Mouse (Mus musculus) heart, embryonic 16.5 days (tissue): ENCODE measurements around the gene 2810408A11Rik. TPM values are rescaled to one million over a fixed set of nuclear protein-coding genes. Genes with fewer than 3 reads are reported as not detected.
A peak's percentile ranks its signal among the peaks of the same experiment; 100 is the strongest.
"Not testable (repeated sequence)": the region's sequence is repeated elsewhere in the genome, so short reads cannot be mapped to it uniquely, and the experiment has no call there.

ENCODE experiments used
- ATAC-seq: fragments of 200-750 bp; cut with Nextera tagmentation; replicated peaks from 2 replicates; pipeline ENCODE4 v1.8.0; 2017; ENCODE audit warnings: moderate number of reproducible peaks; ENCODE audit not compliant: insufficient read depth, low FRiP score; ENCODE audit errors: extremely low read depth
- H3K27ac ChIP-seq: fragments of 300-500 bp; sonication (generic); 2 replicates; pipeline ENCODE4 v1.5.1; 2014; ENCODE audit warnings: mild to moderate bottlenecking, low read length, control low read depth, moderate library complexity
- H3K27me3 ChIP-seq: fragments of 300-500 bp; sonication (generic); 2 replicates; pipeline ENCODE4 v1.6.1; 2014; ENCODE audit warnings: low read length, mixed read lengths; ENCODE audit not compliant: control insufficient read depth, insufficient read depth
- H3K36me3 ChIP-seq: fragments of 300-500 bp; sonication (generic); 2 replicates; pipeline ENCODE4 v1.6.1; 2014; ENCODE audit not compliant: control insufficient read depth, insufficient read depth
- H3K4me1 ChIP-seq: fragments of 300-500 bp; sonication (generic); 2 replicates; pipeline ENCODE4 v1.6.1; 2014; ENCODE audit warnings: low read length, mixed read lengths; ENCODE audit not compliant: control insufficient read depth, insufficient read depth
- H3K4me2 ChIP-seq: fragments of 300-500 bp; sonication (generic); 2 replicates; pipeline ENCODE4 v1.6.1; 2014; ENCODE audit warnings: low read depth, mild to moderate bottlenecking, control low read depth, low read length
- H3K4me3 ChIP-seq: fragments of 300-500 bp; sonication (generic); 2 replicates; pipeline ENCODE4 v1.5.1; 2014; ENCODE audit warnings: mild to moderate bottlenecking, control low read depth, low read length
- H3K9ac ChIP-seq: fragments of 300-500 bp; sonication (generic); 2 replicates; pipeline ENCODE4 v1.6.1; 2014; ENCODE audit warnings: low read length, control low read depth
- H3K9me3 ChIP-seq: fragments of 300-500 bp; sonication (generic); replicated peaks from 2 replicates; pipeline ENCODE4 v1.6.1; 2016; ENCODE audit warnings: low read length; ENCODE audit not compliant: control insufficient read depth
- WGBS: fragments of 180-500 bp; shearing (Covaris S2); extraction: QIAGEN DNeasy Blood & Tissue Kit; methylation state at CpG from one replicate; pipeline ENCODE4 v1.1.7; 2014; 5-methylcytosine and 5-hydroxymethylcytosine counted together
- polyA plus RNA-seq: library from polyadenylated mRNA; unstranded; fragments of >200 nt; fragmentation: Nextera tagmentation; extraction: Ambion mirVana; gene quantifications from 2 replicates; pipeline ENCODE4 v1.2.1, GENCODE M21; 2015

Gene 2810408A11Rik
- polyA plus RNA-seq, 1 experiment from 2014 or later = 4.1 TPM

DNA sequence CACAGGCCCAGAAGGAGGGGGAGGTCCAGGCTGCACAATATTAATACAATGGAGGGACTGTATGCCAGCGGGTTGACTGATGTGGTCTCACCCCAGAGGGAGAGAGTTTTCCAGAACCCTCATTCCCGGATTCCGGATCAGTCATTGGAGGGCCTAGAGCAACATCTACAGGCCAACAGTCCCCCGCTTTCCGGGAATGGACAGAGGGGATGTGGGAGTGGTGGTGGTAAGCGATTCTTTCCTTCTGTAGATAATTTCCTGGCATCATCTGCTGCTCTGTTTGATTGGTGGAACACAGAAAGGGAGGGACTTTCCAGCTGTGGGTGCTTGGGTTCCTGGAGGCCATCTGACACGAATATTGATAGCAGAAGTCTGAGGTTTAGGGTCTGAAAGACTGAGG, 24.6 kb downstream of the 2810408A11Rik start:
- ATAC-seq = peak; percentile 38
- no peak overlapping the region for H3K4me2 ChIP-seq
- peak overlapping the region; percentile 74 for H3K27ac ChIP-seq
- no peak overlapping the region for H3K9ac ChIP-seq
- peaks cover 12% of the 10 kb centered on the region for H3K4me1 ChIP-seq
- 37% methylated on average over 7 of the region's 7 CpGs for WGBS
- no peaks in the 10 kb centered on the region for H3K9me3 ChIP-seq
- H3K36me3 ChIP-seq = no peaks in the 10 kb centered on the region
- H3K4me3 ChIP-seq = no peak overlapping the region
- H3K27me3 ChIP-seq = no peaks in the 10 kb centered on the region

DNA sequence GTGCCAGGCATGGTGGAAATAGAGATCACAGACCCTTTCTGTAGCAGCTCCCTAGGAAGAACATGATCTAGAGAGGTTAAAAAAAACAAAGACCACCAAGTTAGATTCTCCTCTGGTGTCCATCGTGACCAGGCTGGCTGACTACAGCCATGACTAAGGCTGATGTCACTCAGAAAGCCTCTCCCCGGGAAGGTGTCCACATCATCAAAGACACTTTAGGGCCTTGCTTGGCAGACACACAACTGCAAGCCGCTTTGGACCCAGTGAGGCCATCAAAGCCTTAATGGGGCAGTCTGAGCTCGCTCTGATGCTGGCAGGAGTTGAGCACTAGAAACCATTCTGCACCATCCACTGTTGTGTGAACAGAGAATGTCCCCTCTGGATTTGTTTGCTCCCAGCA, 28.3 kb downstream of the 2810408A11Rik start:
- H3K27me3 ChIP-seq = no peaks in the 10 kb centered on the region
- H3K4me3 ChIP-seq = no peak overlapping the region
- WGBS = 70% methylated on average over 4 of the region's 4 CpGs
- no peaks in the 10 kb centered on the region for H3K36me3 ChIP-seq
- no peak for ATAC-seq
- H3K9ac ChIP-seq = no peak overlapping the region
- no peak overlapping the region for H3K27ac ChIP-seq
- H3K4me2 ChIP-seq = no peak overlapping the region
- no peaks in the 10 kb centered on the region for H3K9me3 ChIP-seq
- peaks cover 5% of the 10 kb centered on the region; the same call in 1 of the 2 replicates for H3K4me1 ChIP-seq

DNA sequence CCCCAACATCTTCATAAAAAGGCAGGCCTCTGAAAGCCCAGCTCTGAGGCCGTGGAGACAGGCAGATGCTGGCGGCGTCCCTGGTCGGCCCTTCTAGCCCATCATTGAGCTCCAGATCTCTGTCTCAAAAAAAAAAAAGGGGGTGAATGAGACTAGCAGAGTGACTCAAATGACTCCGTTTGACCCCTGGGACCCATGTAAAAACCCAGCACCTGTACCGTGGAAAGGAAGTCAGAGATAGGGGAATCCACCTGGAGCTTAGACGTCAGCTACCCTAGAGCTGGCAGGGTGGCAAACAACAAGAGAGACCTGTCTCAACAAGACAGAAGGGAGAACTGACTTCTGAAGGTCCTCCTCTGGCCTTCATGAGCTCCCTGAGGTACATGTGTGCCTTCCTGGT, 29.0 kb downstream of the 2810408A11Rik start:
- ATAC-seq = no peak
- no peak overlapping the region for H3K9ac ChIP-seq
- H3K9me3 ChIP-seq = no peaks in the 10 kb centered on the region
- no peaks in the 10 kb centered on the region for H3K36me3 ChIP-seq
- 84% methylated on average over 7 of the region's 7 CpGs for WGBS
- H3K27ac ChIP-seq = no peak overlapping the region
- H3K4me3 ChIP-seq = no peak overlapping the region
- H3K27me3 ChIP-seq = no peaks in the 10 kb centered on the region
- H3K4me1 ChIP-seq = no peaks in the 10 kb centered on the region; the same call in 1 of the 2 replicates
- H3K4me2 ChIP-seq = no peak overlapping the region

DNA sequence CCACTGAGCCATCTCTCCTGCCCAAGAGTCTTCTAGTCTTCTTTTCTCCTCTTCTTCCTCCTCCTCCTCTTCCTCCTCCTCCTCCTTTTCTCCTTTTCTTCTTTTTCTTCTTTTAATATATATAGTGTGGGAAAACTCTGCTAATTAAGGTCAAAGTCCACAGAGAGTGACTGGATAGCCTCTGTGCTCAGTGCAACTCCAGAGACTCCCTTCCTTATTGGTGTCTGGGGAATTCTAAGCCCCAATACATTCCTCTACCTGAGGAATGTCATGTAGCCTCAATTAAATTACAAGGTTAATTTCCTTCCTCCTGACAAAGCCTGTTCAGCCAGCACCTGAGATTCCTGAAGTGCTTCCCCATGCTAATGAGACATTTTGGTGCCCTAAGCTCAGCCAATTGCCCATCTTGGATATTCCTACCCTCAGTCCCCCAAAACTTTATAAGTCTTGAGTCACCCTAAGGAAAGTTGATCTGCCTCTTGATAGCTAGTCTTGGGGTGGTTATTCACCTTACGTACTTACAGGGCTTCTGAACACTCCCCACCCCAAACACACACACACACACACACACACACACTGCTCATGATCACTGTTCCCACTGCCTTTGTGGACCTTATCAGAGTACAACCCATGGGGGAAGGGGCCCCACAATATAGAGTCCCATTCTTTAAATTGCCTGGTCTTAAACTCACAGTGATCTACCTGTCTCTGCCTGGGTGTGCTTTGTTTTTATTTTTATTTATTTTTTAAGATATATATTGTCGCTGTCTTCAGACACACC, 30.3 kb downstream of the 2810408A11Rik start:
- 85% methylated on average over 2 of the region's 2 CpGs for WGBS
- no peak overlapping the region for H3K27ac ChIP-seq
- no peaks in the 10 kb centered on the region for H3K4me1 ChIP-seq
- no peaks in the 10 kb centered on the region for H3K36me3 ChIP-seq
- no peaks in the 10 kb centered on the region for H3K9me3 ChIP-seq
- no peak for ATAC-seq
- H3K4me2 ChIP-seq = no peak overlapping the region
- no peak overlapping the region for H3K9ac ChIP-seq
- H3K4me3 ChIP-seq = no peak overlapping the region
- no peaks in the 10 kb centered on the region for H3K27me3 ChIP-seq

DNA sequence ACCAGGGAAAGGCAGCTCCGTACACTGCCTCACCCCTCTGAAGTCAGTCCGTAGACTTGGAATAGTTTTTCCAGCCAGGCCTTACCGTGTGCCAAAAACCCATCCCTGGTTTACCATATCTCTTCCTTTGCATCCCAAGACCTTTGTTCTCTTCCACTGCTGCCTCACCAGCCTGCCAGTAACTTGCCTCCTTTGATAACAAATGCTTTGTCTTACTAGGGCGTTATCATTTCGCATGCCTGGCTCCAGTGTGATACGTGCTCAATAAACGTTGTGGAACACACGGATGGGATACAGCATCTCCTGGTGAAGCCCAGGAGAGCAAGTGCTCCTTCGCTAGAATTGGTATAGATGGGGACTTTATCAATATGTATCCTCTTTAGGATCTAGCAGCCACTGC, 33.5 kb downstream of the 2810408A11Rik start:
- Histone ChIP-seq H3K27ac (no peak overlapping the region), H3K9me3 (no peaks in the 10 kb centered on the region), H3K4me3 (no peak overlapping the region), H3K27me3 (no peaks in the 10 kb centered on the region), H3K4me2 (no peak overlapping the region), H3K9ac (no peak overlapping the region), H3K36me3 (no peaks in the 10 kb centered on the region), H3K4me1 (peaks cover 3% of the 10 kb centered on the region)
- ATAC-seq = no peak
- WGBS = 45% methylated on average over 9 of the region's 9 CpGs

DNA sequence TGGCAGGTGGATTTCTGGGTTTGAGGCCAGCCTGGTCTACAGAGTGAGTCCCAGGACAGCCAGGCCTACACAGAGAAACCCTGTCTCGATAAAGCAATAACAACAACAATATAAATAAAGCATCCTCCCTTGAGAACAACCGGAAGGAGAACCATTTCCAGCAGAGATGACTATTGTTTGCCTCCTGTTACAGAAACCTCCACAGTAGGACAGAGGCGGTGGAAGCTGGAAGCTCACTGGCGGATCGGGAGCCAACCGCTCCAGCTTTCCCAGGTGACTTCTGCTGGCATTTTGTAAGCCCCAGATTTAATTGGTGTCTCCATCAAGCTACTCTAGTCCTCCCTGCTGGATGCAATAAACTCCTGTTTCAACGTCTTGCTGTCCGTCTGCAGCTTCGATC, 35.2 kb downstream of the 2810408A11Rik start:
- Histone ChIP-seq H3K4me1 (peaks cover 3% of the 10 kb centered on the region), H3K36me3 (no peaks in the 10 kb centered on the region), H3K4me2 (no peak overlapping the region), H3K9me3 (no peaks in the 10 kb centered on the region), H3K4me3 (no peak overlapping the region), H3K9ac (no peak overlapping the region), H3K27me3 (no peaks in the 10 kb centered on the region), H3K27ac (no peak overlapping the region)
- ATAC-seq = no peak
- 79% methylated on average over 9 of the region's 9 CpGs for WGBS

DNA sequence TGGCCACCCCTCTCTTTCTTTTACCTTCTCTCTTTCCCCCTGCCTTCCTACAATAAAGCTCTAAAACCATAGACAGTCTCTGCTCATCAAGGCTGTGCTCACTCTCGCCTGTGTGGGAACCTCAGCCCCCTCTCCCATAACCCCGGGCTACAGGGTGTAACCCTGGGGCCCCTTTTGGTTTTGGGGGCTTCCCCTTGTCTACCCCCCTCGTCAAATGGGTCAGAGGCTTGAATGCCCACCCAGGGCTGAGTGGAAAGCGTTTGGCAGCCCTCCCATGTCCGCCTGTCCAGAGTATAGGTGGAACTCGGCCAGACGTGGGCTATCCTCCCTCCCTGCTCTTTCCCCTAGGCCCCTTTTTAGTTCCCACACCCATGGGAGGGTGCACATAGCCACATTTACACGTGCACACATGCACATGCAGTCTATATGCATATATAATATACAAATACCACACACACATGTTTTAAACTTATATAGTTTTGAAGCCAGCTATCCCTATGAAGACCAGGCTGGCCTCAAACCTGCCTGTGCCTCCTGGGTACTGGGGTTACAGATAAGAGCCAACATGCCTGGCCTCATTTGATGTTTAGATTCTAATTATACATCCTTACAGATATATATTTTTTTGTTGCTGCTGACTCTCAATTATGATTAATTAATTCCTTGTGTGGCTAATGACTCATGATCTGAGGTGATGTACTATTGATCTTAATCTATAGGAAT, 36.5 kb downstream of the 2810408A11Rik start:
- WGBS = 38% methylated on average over 8 of the region's 8 CpGs
- ATAC-seq = no peak
- H3K9me3 ChIP-seq = no peaks in the 10 kb centered on the region
- H3K27ac ChIP-seq = peak overlapping the region; percentile 35; the same call in 1 of the 2 replicates
- H3K4me3 ChIP-seq = no peak overlapping the region
- H3K9ac ChIP-seq = no peak overlapping the region; the same call in 1 of the 2 replicates
- peaks cover 3% of the 10 kb centered on the region for H3K4me1 ChIP-seq
- H3K4me2 ChIP-seq = no peak overlapping the region
- H3K27me3 ChIP-seq = no peaks in the 10 kb centered on the region
- H3K36me3 ChIP-seq = no peaks in the 10 kb centered on the region

DNA sequence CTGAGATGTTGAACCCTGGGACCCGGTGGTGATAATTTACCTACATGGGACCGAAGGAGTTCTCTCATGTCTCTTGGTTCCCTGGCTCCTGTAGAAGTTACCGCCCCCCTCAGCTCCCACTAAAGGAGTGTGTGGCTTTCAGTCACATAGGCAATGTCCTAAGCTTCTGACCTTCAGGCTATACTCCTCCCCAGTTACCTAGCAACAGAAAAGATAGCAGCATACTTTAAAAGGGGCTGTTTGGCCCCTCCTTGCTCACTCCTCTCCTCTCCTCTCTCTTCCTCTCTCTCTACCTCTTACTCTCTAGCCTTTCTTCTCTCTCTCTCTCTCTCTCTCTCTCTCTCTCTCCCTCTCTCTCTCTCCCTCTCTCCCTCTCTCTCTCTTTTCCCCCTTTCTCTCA, 37.1 kb downstream of the 2810408A11Rik start:
- not testable (repeated sequence) for H3K4me3 ChIP-seq, H3K9me3 ChIP-seq, H3K4me1 ChIP-seq, H3K9ac ChIP-seq, H3K27me3 ChIP-seq, H3K36me3 ChIP-seq, H3K4me2 ChIP-seq, H3K27ac ChIP-seq
- 38% methylated on average over 3 of the region's 3 CpGs for WGBS
- ATAC-seq = peak; percentile 52
